Mouse (Mus musculus) liver, embryonic 14.5 days (tissue): ENCODE data around the gene Dld. TPM values are rescaled to one million over a fixed set of nuclear protein-coding genes. Genes with fewer than 3 reads are reported as not detected.

Experiments
- ATAC-seq: fragments of 200-750 bp; cut with Nextera tagmentation; 2 replicates; pipeline ENCODE4 v1.8.0; 2017; ENCODE audit warnings: moderate number of reproducible peaks, mild to moderate bottlenecking, moderate library complexity; ENCODE audit not compliant: insufficient read depth
- DNase-seq, 3 experiments: peaks; one replicate each; pipeline ENCODE4 v3.0.0-alpha.2; 2012 to 2013; ENCODE audit warnings: low read depth in 3 of 3, low spot score in 3 of 3
- H3K27ac ChIP-seq: fragments of 300-500 bp; sonication (generic); 2 replicates; pipeline ENCODE4 v1.5.1; 2014; ENCODE audit warnings: moderate library complexity, mild to moderate bottlenecking, control low read depth, inconsistent platforms
- H3K27me3 ChIP-seq: fragments of 300-500 bp; sonication (generic); 2 replicates; pipeline ENCODE4 v1.6.1; 2014; ENCODE audit warnings: mild to moderate bottlenecking, low read length, moderate library complexity; ENCODE audit not compliant: control insufficient read depth, insufficient read depth
- H3K36me3 ChIP-seq: fragments of 300-500 bp; sonication (generic); replicated peaks from 2 replicates; pipeline ENCODE4 v1.6.1; 2014; ENCODE audit warnings: low read depth; ENCODE audit not compliant: control insufficient read depth, insufficient read depth
- H3K4me1 ChIP-seq, 2 experiments: fragments of 200-500 bp in 1 of 2; fragments of 300-500 bp in 1 of 2; sonication (generic) in 1 of 2; replicated peaks; 2 replicates each; pipeline ENCODE4 v1.6.1; 2012 to 2014; ENCODE audit warnings: antibody characterized with exemption in 1 of 2, inconsistent platforms in 1 of 2, low read length in 1 of 2; ENCODE audit not compliant: control insufficient read depth in 2 of 2, insufficient read depth in 2 of 2
- H3K4me2 ChIP-seq: fragments of 300-500 bp; sonication (generic); 2 replicates; pipeline ENCODE4 v1.6.1; 2014; ENCODE audit warnings: low read depth, mild to moderate bottlenecking, control low read depth, moderate library complexity
- H3K4me3 ChIP-seq, 2 experiments: fragments of 200-500 bp in 1 of 2; fragments of 300-500 bp in 1 of 2; sonication (generic) in 1 of 2; 2 replicates each; pipeline ENCODE4 v1.5.1; 2012 to 2014; ENCODE audit warnings: low read depth in 2 of 2, low read length in 2 of 2, mild to moderate bottlenecking in 2 of 2, control low read depth in 1 of 2, inconsistent platforms in 1 of 2, moderate library complexity in 1 of 2; ENCODE audit not compliant: insufficient read depth in 1 of 2
- H3K9ac ChIP-seq: fragments of 300-500 bp; sonication (generic); replicated peaks from 2 replicates; pipeline ENCODE4 v1.6.1; 2014; ENCODE audit warnings: mild to moderate bottlenecking, control low read depth, moderate library complexity
- H3K9me3 ChIP-seq: fragments of 300-500 bp; sonication (generic); 2 replicates; pipeline ENCODE4 v1.6.1; 2016; ENCODE audit warnings: low read length, mixed read lengths; ENCODE audit not compliant: control insufficient read depth
- CTCF ChIP-seq: IDR thresholded peaks from 2 replicates; pipeline ENCODE4 v1.5.1; 2016; ENCODE audit warnings: antibody characterized with exemption, low read depth, control low read depth
- EP300 ChIP-seq: IDR thresholded peaks from 2 replicates; pipeline ENCODE4 v1.6.1; 2016; ENCODE audit warnings: antibody characterized with exemption, low read depth
- WGBS: fragments of 180-500 bp; shearing (Covaris S2); extraction: QIAGEN DNeasy Blood & Tissue Kit; methylation state at CpG from one replicate; pipeline ENCODE4 v1.1.7; 2014; ENCODE audit not compliant: insufficient replicate concordance; 5-methylcytosine and 5-hydroxymethylcytosine counted together
- polyA plus RNA-seq, 2 experiments: library from polyadenylated mRNA; depleted of rRNA in 1 of 2; stranded (reverse) in 1 of 2; unstranded in 1 of 2; fragments of >200 nt; fragmentation: Nextera tagmentation in 1 of 2; extraction: Ambion mirVana in 1 of 2; gene quantifications; 2 replicates each; pipeline versions ENCODE4 v1.2.1 to v1.2.3; 2012 to 2014

The Dld gene
- polyA plus RNA-seq, 2 experiments, result 37.8 to 81.9 TPM

DNA sequence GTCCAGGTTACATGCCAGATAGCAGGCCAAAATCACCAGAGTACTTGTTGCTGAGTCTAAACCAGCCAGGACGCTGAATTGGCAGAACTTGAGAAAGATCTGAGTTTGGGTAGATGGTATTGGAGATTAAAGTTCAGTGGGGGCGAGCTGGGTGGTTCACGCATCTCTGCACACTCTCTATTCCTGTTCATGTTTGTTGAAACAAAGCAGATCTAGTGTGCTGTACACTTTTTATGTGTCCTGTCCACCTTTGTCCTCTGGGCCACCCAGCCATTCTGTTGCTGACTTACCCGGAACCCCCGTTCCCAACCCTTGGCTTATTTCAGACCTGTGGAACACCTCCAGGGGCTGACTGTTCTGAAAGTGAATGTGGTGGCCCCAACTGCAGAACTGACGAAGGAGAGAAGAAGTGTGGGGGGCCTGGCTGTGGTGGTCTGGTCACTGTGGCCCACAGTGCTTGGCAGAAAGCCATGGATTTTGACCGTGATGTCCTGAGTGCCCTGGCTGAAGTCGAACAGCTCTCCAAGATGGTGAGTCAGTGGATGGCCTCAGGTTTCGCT lies 28.0 kb downstream of the Dld start:
- WGBS, result 69% methylated on average over 9 of the region's 9 CpGs
- Histone ChIP-seq H3K9me3 (no peaks in the 10 kb centered on the region), H3K4me2 (no peak overlapping the region), H3K27me3 (no peaks in the 10 kb centered on the region), H3K36me3 (no peaks in the 10 kb centered on the region), H3K27ac (no peak overlapping the region), H3K4me1 (no peaks in the 10 kb centered on the region), H3K4me3 (no peak overlapping the region), H3K9ac (no peak overlapping the region)
- no peak for ATAC-seq
- DNase-seq, result no peak
- TF ChIP-seq CTCF (no peak), EP300 (no peak)

DNA sequence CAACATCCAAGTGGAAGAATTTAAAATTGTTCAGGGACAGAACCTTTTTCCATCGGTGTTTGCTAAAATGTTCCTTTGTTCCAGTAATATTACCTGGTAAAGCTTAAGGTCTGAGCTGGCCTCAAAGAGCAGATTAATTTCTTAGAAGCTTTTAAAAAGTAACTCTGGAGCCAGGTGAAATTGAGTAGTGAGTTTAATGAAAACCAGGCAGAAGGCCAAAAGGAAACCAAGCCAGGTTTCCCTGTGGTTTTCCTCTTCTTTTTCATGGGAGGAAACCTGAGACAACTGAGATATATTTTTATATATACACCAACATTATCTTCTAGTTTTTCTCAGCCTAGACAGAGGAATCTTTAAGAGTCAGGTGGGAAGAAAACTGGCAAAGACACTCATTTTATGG lies 29.7 kb downstream of the Dld start:
- WGBS, result 81% methylated on average over 1 of the region's 1 CpGs
- Histone ChIP-seq H3K27ac (no peak overlapping the region), H3K4me3 (no peak overlapping the region), H3K9me3 (no peaks in the 10 kb centered on the region), H3K27me3 (no peaks in the 10 kb centered on the region), H3K36me3 (no peaks in the 10 kb centered on the region), H3K9ac (no peak overlapping the region), H3K4me2 (no peak overlapping the region), H3K4me1 (no peaks in the 10 kb centered on the region)
- TF ChIP-seq EP300 (no peak), CTCF (no peak)
- DNase-seq, result no peak
- ATAC-seq, result no peak

DNA sequence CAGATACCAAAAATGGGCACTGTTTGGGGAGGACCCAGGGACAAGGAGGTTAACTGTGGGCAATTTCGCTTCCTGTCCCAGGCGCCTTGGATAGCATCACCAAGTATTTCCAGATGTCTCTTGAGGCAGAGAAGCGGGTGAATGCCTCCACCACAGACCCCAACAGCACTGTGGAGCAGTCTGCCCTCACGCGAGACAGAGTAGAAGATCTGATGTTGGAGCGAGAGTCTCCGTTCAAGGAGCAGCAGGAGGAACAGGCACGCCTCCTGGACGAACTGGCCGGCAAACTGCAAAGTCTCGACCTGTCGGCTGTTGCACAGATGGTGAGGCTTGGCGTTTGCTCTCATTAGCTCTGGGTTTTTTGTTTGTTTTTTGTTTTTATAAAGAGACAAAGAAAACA lies 30.4 kb downstream of the Dld start:
- no peak overlapping the region for H3K4me2 ChIP-seq
- TF ChIP-seq EP300, result no peak
- TF ChIP-seq CTCF, result no peak
- no peak overlapping the region for H3K4me3 ChIP-seq
- DNase-seq, result no peak
- H3K36me3 ChIP-seq, result no peaks in the 10 kb centered on the region
- H3K27ac ChIP-seq, result no peak overlapping the region
- ATAC-seq, result no peak
- no peaks in the 10 kb centered on the region for H3K27me3 ChIP-seq
- H3K9me3 ChIP-seq, result no peaks in the 10 kb centered on the region
- no peaks in the 10 kb centered on the region for H3K4me1 ChIP-seq
- no peak overlapping the region for H3K9ac ChIP-seq
- WGBS, result 75% methylated on average over 13 of the region's 13 CpGs

DNA sequence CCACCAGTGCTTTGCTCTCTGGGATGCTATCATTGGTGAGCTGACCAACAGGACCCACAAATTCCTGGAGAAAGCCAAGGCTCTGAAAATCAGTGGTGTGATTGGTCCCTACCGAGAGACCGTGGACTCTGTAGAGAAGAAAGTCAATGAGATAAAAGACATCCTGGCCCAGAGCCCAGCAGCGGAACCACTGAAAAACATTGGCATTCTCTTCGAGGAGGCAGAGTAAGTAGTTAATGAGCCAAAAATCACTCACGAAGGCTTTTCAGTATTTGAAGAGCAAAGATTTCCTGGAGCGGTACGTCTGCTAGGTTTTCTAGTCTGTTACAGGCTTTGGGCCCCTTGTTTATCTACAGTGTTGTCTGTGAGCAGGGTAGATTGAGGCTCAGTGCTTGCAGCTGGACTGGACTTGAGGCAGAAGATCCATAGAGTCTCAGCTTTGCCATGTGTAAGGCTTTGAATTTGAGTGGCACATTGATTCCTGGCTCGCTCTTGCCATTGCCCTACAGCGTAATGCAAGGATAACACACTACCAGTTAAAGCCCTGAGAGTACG lies 32.8 kb downstream of the Dld start:
- Histone ChIP-seq H3K4me2 (no peak overlapping the region), H3K27me3 (no peaks in the 10 kb centered on the region), H3K36me3 (no peaks in the 10 kb centered on the region), H3K27ac (no peak overlapping the region), H3K4me1 (no peaks in the 10 kb centered on the region), H3K9me3 (no peaks in the 10 kb centered on the region), H3K9ac (no peak overlapping the region), H3K4me3 (no peak overlapping the region)
- WGBS, result 70% methylated on average over 10 of the region's 10 CpGs
- TF ChIP-seq EP300 (no peak), CTCF (no peak)
- no peak for DNase-seq
- ATAC-seq, result no peak

DNA sequence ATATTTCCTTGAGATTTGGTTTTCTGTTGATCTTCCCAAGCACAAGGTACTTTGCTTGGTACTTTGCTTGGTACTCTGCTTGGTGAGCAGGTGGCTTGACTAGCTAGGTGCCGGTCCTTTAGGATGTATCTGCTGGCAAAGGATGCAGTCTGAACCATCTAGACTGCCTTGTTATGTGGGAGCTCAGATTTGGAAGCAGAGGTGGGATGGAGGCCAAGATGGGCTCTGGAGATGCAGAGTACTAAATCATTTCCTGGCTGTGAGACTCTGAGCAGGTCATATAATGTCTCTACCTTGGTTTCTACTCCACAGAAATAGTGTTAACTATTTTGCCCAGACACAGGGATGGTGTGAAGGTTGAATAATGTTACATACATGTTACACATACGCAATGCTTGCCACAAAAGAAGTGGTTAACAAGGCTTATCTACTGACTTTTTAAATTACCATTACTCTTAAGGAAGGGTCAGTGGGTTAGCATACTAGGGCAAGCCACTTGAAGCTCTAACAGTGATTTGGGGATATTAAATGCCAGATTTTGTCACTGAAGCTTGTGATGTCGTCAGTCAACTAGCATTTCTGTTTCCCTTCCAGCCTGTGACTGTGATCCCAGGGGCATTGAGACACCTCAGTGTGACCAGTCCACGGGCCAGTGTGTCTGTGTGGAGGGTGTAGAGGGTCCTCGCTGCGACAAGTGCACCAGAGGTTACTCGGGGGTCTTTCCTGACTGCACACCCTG lies 33.4 kb downstream of the Dld start:
- TF ChIP-seq EP300, result no peak
- TF ChIP-seq CTCF, result no peak
- H3K4me3 ChIP-seq, result no peak overlapping the region
- no peak overlapping the region for H3K4me2 ChIP-seq
- no peaks in the 10 kb centered on the region for H3K36me3 ChIP-seq
- no peaks in the 10 kb centered on the region for H3K27me3 ChIP-seq
- H3K4me1 ChIP-seq, result no peaks in the 10 kb centered on the region
- no peak for ATAC-seq
- no peak overlapping the region for H3K9ac ChIP-seq
- 62% methylated on average over 7 of the region's 7 CpGs for WGBS
- H3K9me3 ChIP-seq, result no peaks in the 10 kb centered on the region
- no peak overlapping the region for H3K27ac ChIP-seq
- no peak for DNase-seq
